Mouse (Mus musculus) thymus, postnatal 4 days (tissue): ENCODE measurements around the gene Tab2.
A peak's percentile ranks its signal among the peaks of the same experiment; 100 is the strongest.

ENCODE experiments used
- DNase-seq: peaks from one replicate; pipeline ENCODE4 v3.0.0; 2021

Tab2 gene

GRCm38 (mm10) chr10:7956228-7957001 lies at the start of gene Tab2:
Tab2 (minus strand) TSS chr10:7956230.
- DNase-seq, result peak; percentile 89

GRCm38 (mm10) chr10:7992258-7992919 lies 36.4 kb upstream of the Tab2 start:
- DNase-seq, result no peak

GRCm38 (mm10) chr10:7991596-7991995 lies 35.6 kb upstream of the Tab2 start:
- DNase-seq, result no peak

GRCm38 (mm10) chr10:7987521-7987920 lies 31.5 kb upstream of the Tab2 start:
- DNase-seq, result no peak

GRCm38 (mm10) chr10:7976462-7976861 lies 20.4 kb upstream of the Tab2 start:
- peak; percentile 34 for DNase-seq

- no peak for DNase-seq
These were observed 12.8 kb upstream of the Tab2 start for GRCm38 (mm10) chr10:7968747-7969280.

- no peak for DNase-seq
These were observed 11.1 kb upstream of the Tab2 start for GRCm38 (mm10) chr10:7967096-7967495.

GRCm38 (mm10) chr10:7959073-7959472 lies 3.0 kb upstream of the Tab2 start:
- DNase-seq, result peak; percentile 21

GRCm38 (mm10) chr10:7955634-7956121 lies 352 bp downstream of the Tab2 start:
- DNase-seq, result peak; percentile 80

GRCm38 (mm10) chr10:7954989-7955633 lies 919 bp downstream of the Tab2 start:
- DNase-seq, result peak; percentile 72

- DNase-seq, result no peak
These were observed 1.4 kb downstream of the Tab2 start for GRCm38 (mm10) chr10:7954627-7954988.

- DNase-seq, result no peak
These were observed 13.0 kb downstream of the Tab2 start for GRCm38 (mm10) chr10:7943006-7943405.

GRCm38 (mm10) chr10:7936556-7937192 lies 19.4 kb downstream of the Tab2 start:
- DNase-seq, result no peak

- DNase-seq, result no peak
These were observed 23.1 kb downstream of the Tab2 start for GRCm38 (mm10) chr10:7932958-7933357.

- DNase-seq, result no peak
These were observed 27.0 kb downstream of the Tab2 start for GRCm38 (mm10) chr10:7928996-7929395.

- no peak for DNase-seq
These were observed 30.5 kb downstream of the Tab2 start for GRCm38 (mm10) chr10:7925481-7925880.

- DNase-seq, result no peak
These were observed 32.6 kb downstream of the Tab2 start for GRCm38 (mm10) chr10:7923433-7923832.

- DNase-seq, result peak; percentile 27
These were observed 44.8 kb downstream of the Tab2 start for GRCm38 (mm10) chr10:7911268-7911667.

- DNase-seq, result no peak
These were observed 48.9 kb downstream of the Tab2 start for GRCm38 (mm10) chr10:7907151-7907550.

GRCm38 (mm10) chr10:7904157-7904556 lies 51.9 kb downstream of the Tab2 start:
- DNase-seq, result no peak

- DNase-seq, result no peak
These were observed 55.1 kb downstream of the Tab2 start for GRCm38 (mm10) chr10:7900719-7901627.
